Mouse (Mus musculus): ENCODE data around the gene Lrrc4c.

The Lrrc4c gene

GRCm38 (mm10) chr2:97478175-97478924, 1160.4 kb downstream of the Lrrc4c start:
- DNase-seq (ENCODE audit: low spot score in 2 of 2) = no peak

DNA sequence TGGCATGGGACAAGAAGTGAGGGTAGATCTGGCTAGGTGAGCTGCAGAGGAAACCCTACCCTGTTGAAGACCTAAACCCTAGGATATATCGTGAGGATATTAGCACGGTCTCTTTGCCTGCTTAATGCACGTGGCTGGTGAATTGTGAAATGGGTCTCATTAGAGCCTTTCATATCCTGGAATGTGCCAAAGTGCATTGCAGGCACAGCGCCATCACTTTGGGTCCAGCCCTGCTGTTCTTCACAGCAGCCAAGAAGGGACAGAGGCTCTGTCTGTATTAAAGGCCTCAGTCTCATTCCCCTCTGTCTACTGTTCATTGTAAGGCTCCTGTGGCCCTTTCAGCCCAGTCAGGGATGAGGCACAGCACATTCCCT, 1160.9 kb downstream of the Lrrc4c start:
- no peak for DNase-seq (ENCODE audit: low spot score in 2 of 2)

DNA sequence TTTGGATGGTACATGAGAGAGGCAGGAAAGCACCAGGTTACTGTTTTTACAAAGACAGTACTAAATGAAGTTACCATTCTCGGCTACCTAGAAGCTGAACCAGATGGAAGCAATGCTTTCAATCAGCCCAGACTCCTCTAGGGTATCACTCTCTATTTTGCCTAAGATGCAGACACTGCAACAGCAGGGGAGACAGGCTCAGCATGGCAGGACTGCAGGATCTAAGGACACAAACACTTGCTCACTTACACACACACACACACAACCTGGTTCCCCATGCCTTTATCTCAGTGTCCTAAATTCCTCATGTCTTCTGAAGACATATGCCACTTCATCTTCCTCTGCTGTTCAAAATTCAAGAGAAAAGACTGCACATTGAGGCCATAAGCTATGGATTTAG, 1167.0 kb downstream of the Lrrc4c start:
- DNase-seq (ENCODE audit: low spot score in 2 of 2) = no peak

GRCm38 (mm10) chr2:97485609-97486008, 1167.6 kb downstream of the Lrrc4c start:
- no peak for DNase-seq (ENCODE audit: low spot score in 2 of 2)

- no peak for DNase-seq (ENCODE audit: low spot score in 2 of 2)
These were observed 1169.6 kb downstream of the Lrrc4c start for GRCm38 (mm10) chr2:97487567-97487966.

GRCm38 (mm10) chr2:97497069-97497468, 1179.1 kb downstream of the Lrrc4c start:
- DNase-seq (ENCODE audit: low spot score in 2 of 2) = no peak

DNA sequence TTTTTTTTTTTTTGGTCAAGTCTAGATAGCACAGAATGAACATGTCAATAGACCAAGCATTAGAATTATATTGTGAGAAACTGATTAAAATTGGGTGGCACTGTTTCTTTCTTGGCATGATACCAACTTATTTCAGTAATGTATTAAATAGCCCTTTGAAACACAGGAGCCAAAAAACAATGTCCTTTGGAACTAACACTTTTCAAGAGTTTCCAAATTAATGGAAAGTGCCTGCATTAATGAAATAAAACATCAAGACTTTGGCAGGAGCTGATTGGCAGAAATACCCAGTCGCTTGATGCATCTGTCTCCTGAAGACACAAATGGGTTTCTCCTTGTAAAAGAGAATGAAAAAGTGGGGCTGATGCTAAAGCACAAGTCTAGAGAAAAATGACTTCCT, 1184.5 kb downstream of the Lrrc4c start:
- DNase-seq (ENCODE audit: low spot score in 2 of 2) = no peak

DNA sequence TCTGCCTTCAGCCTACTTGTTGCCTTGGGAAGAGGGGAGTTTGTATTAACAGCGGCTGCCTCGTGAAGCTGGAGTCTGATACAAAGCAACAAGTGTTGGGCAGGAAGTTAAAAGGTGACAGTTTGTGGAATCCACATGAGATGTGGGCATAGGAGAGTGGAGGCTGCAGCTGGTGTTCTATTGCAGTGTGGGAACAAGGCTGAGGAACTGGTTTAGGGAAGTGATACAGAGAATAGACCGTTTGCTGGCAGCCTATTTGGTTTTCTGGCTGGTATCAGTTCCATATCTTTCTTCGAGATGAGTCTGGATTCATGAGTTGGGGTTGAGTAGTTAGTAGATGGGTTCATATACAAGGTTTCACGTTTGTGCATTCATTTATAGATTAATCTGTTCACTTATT, 1186.9 kb downstream of the Lrrc4c start:
- DNase-seq (ENCODE audit: low spot score in 2 of 2) = no peak

- DNase-seq (ENCODE audit: low spot score in 2 of 2) = no peak
These were observed 1206.4 kb downstream of the Lrrc4c start for GRCm38 (mm10) chr2:97524256-97524922.

- DNase-seq (ENCODE audit: low spot score in 2 of 2) = no peak
These were observed 1207.1 kb downstream of the Lrrc4c start for GRCm38 (mm10) chr2:97525107-97525506.

GRCm38 (mm10) chr2:97530622-97531021, 1212.7 kb downstream of the Lrrc4c start:
- no peak for DNase-seq (ENCODE audit: low spot score in 2 of 2)

DNA sequence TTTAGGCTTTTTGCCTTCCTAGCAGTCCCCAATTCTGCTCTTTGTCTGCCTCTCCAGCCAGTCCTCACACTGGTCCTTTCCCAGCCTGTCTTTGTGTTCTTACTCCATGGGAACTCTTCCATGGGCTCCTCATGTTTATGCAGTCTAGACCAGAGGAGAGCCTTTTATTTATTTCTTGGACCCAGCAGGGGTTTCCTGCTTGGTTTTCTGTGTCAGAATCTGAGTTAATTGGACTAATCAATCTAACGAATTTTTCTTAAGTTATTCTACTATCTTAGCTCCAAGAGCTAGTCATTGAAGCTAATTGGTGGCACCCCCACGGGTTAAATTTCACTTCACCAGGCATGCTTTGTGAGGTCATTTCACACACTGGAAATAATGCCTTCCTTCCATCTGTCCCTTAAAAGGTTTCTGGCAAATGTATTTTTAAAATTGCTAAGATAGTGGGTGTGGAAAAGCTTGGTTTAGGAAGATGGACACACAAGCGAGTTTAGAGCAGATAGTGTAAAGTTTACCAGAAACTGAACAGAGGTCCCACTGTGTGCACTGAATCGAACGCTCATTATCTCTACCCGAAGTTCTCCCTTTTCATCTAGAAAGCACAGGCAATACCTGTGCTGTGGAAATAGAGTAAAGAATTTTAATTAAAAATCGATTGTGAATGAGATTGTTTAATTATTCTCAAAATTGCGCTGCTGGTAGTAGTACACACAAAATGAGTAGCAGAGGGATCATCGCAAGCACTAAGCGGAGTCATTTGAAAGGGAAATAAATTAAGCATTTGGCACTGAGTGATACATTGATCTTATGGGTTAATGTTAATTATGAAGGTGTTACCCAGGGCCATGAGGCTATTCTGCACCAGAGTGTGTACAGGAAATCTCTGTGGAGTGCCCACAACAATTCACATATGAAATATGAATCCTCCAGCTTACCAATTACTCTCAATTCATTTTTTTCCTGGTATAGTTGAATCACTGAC, 1226.0 kb downstream of the Lrrc4c start:
- DNase-seq (ENCODE audit: low spot score in 2 of 2) = no peak

DNA sequence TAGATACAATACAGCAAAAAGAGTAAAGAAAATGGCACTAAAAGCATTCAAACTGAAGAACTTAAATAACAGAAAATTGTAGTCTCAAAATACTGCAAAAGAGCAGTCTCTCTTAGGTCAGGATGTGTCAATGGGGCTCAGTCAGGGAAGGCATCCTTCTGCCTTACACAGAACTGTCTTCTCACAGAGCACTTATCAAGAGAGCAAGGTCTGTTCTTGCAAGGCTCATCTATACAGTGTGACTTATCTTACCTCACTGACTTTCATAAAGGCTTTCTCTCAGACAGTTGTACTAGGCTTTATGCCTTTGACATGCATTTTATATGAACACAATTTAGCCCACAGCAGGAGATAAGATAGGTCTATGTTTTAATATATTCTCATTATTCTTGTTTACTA, 1226.7 kb downstream of the Lrrc4c start:
- no peak for DNase-seq (ENCODE audit: low spot score in 2 of 2)

GRCm38 (mm10) chr2:97545946-97546345, 1228.0 kb downstream of the Lrrc4c start:
- no peak for DNase-seq (ENCODE audit: low spot score in 2 of 2)

GRCm38 (mm10) chr2:97564509-97564908, 1246.5 kb downstream of the Lrrc4c start:
- DNase-seq (ENCODE audit: low spot score in 2 of 2) = no peak

DNA sequence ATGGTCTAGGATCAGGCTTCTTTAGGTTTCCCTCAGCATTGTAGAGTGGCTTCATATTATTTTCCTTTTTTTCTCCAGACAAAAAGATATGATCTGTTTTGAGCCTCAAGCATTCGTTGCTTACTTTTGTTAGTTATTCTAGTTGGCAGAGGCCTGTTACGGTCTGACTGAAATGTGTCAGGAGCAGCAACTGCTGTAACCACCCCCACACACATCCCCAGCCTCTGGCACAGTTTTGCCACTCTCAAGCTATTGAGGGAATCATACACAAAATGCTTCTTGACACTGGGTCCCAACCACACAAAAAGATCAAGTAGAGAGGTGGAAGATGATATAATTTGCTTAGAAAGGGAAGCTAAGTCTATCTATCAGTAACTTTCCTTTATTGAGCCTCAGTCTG, 1251.0 kb downstream of the Lrrc4c start:
- no peak for DNase-seq (ENCODE audit: low spot score in 2 of 2)

GRCm38 (mm10) chr2:97574921-97575320, 1257.0 kb downstream of the Lrrc4c start:
- no peak for DNase-seq (ENCODE audit: low spot score in 2 of 2)

- no peak for DNase-seq (ENCODE audit: low spot score in 2 of 2)
These were observed 1263.2 kb downstream of the Lrrc4c start for GRCm38 (mm10) chr2:97581132-97581531.

- no peak for DNase-seq (ENCODE audit: low spot score in 2 of 2)
These were observed 1268.4 kb downstream of the Lrrc4c start for GRCm38 (mm10) chr2:97586322-97586721.

- DNase-seq (ENCODE audit: low spot score in 2 of 2) = no peak
These were observed 1272.6 kb downstream of the Lrrc4c start for GRCm38 (mm10) chr2:97590563-97590962.

- no peak for DNase-seq (ENCODE audit: low spot score in 2 of 2)
These were observed 1286.2 kb downstream of the Lrrc4c start for GRCm38 (mm10) chr2:97604182-97604581.

GRCm38 (mm10) chr2:97604688-97605215, 1286.8 kb downstream of the Lrrc4c start:
- DNase-seq (ENCODE audit: low spot score in 2 of 2) = no peak
